In genomic region chr10:54103671-54104070, GRCm38 (mm10) we compare ENCODE assay signal across 19 mouse cellular contexts. TPM values are rescaled to one million over a fixed set of nuclear protein-coding genes. Genes with fewer than 3 reads are reported as not detected.
DNase-seq lines count a peak whose midpoint lies in the region; ATAC-seq and TF ChIP-seq lines count a peak whose summit lies in the region.
"Had no signal": no experiment of that assay in that cellular context is flagged by ENCODE, and none has a peak within 500 bp of the region (broad histone marks: within the 10 kb centered on the region; RNA-seq: fewer than 3 reads in every experiment).

No protein-coding gene starts in this region.

- H3K4me1 ChIP-seq in kidney, embryonic 16.5 days (ENCODE audit: insufficient read depth, low read length), result no peaks in the 10 kb centered on the region
- no peaks in the 10 kb centered on the region for H3K4me1 ChIP-seq in kidney, embryonic 15.5 days
- no peaks in the 10 kb centered on the region for H3K4me1 ChIP-seq in liver, postnatal 0 days (ENCODE audit: insufficient read depth)
- H3K4me1 ChIP-seq: hindbrain, embryonic 12.5 days; liver, embryonic 13.5 days; neural tube, embryonic 12.5 days had no signal

- WGBS in kidney, embryonic 16.5 days, result 74% methylated on average over 4 of the region's 4 CpGs
- 75% methylated on average over 4 of the region's 4 CpGs for WGBS in kidney, embryonic 15.5 days
- 69% methylated on average over 4 of the region's 4 CpGs for WGBS in liver, postnatal 0 days (ENCODE audit: insufficient replicate concordance)

- H3K4me3 ChIP-seq in kidney, embryonic 16.5 days (ENCODE audit: low read length), result no peak overlapping the region
- H3K4me3 ChIP-seq in kidney, embryonic 15.5 days (replicated peaks), result no peak overlapping the region
- H3K4me3 ChIP-seq in liver, postnatal 0 days (ENCODE audit: low read depth, low read length), result no peak overlapping the region
- H3K4me3 ChIP-seq: embryonic facial prominence, embryonic 13.5 days; heart, embryonic 12.5 days; hindbrain, embryonic 12.5 days; liver, embryonic 13.5 days; neural tube, embryonic 12.5 days had no signal

- H3K9me3 ChIP-seq in kidney, embryonic 16.5 days (ENCODE audit: low read length), result no peaks in the 10 kb centered on the region
- H3K9me3 ChIP-seq in kidney, embryonic 15.5 days (replicated peaks), result no peaks in the 10 kb centered on the region
- H3K9me3 ChIP-seq in liver, postnatal 0 days (ENCODE audit: low read length), result no peaks in the 10 kb centered on the region
- H3K9me3 ChIP-seq: embryonic facial prominence, embryonic 13.5 days; heart, embryonic 12.5 days; hindbrain, embryonic 12.5 days; liver, embryonic 13.5 days; neural tube, embryonic 12.5 days had no signal

- no peak overlapping the region for H3K9ac ChIP-seq in kidney, embryonic 16.5 days (replicated peaks; ENCODE audit: low read length)
- no peak overlapping the region for H3K9ac ChIP-seq in kidney, embryonic 15.5 days
- H3K9ac ChIP-seq in liver, postnatal 0 days (replicated peaks), result no peak overlapping the region
- H3K9ac ChIP-seq: embryonic facial prominence, embryonic 13.5 days; forebrain, postnatal 0 days; heart, embryonic 12.5 days; hindbrain, embryonic 12.5 days; liver, embryonic 13.5 days; neural tube, embryonic 12.5 days had no signal

- ATAC-seq in kidney, embryonic 16.5 days (ENCODE audit: low FRiP score, low TSS enrichment), result peak; percentile 51; the same call in 1 of the 2 replicates
- ATAC-seq in kidney, embryonic 15.5 days (replicated peaks; ENCODE audit: low FRiP score), result no peak
- no peak for ATAC-seq in liver, postnatal 0 days
- ATAC-seq: forebrain, postnatal 0 days had no signal

- no peak for TF ChIP-seq EP300 in liver, postnatal 0 days (IDR thresholded peaks at IDR 0.05; ENCODE audit: low read depth)

- H3K4me2 ChIP-seq in kidney, embryonic 16.5 days (replicated peaks; ENCODE audit: low read depth, low read length), result no peak overlapping the region
- H3K4me2 ChIP-seq in kidney, embryonic 15.5 days, result no peak overlapping the region
- H3K4me2 ChIP-seq in liver, postnatal 0 days (ENCODE audit: low read depth, low read length), result no peak overlapping the region
- H3K4me2 ChIP-seq: embryonic facial prominence, embryonic 13.5 days; heart, embryonic 12.5 days; hindbrain, embryonic 12.5 days; liver, embryonic 13.5 days; neural tube, embryonic 12.5 days had no signal

- no peak overlapping the region for H3K27ac ChIP-seq in kidney, embryonic 16.5 days (ENCODE audit: low read length)
- no peak overlapping the region for H3K27ac ChIP-seq in kidney, embryonic 15.5 days
- H3K27ac ChIP-seq in liver, postnatal 0 days (ENCODE audit: low read depth), result no peak overlapping the region
- H3K27ac ChIP-seq: embryonic facial prominence, embryonic 13.5 days; hindbrain, embryonic 12.5 days; liver, embryonic 13.5 days; neural tube, embryonic 12.5 days had no signal

- no peaks in the 10 kb centered on the region for H3K27me3 ChIP-seq in kidney, embryonic 16.5 days (ENCODE audit: insufficient read depth, low read length)
- H3K27me3 ChIP-seq in kidney, embryonic 15.5 days, result no peaks in the 10 kb centered on the region
- no peaks in the 10 kb centered on the region for H3K27me3 ChIP-seq in liver, postnatal 0 days (ENCODE audit: insufficient read depth, low read length)
- H3K27me3 ChIP-seq: embryonic facial prominence, embryonic 13.5 days; heart, embryonic 12.5 days; hindbrain, embryonic 12.5 days; liver, embryonic 13.5 days; neural tube, embryonic 12.5 days had no signal

- no peaks in the 10 kb centered on the region for H3K36me3 ChIP-seq in kidney, embryonic 16.5 days (ENCODE audit: insufficient read depth, low read length)
- H3K36me3 ChIP-seq in kidney, embryonic 15.5 days, result no peaks in the 10 kb centered on the region
- no peaks in the 10 kb centered on the region for H3K36me3 ChIP-seq in liver, postnatal 0 days (replicated peaks; ENCODE audit: insufficient read depth, low read length)
- H3K36me3 ChIP-seq: embryonic facial prominence, embryonic 13.5 days; heart, embryonic 12.5 days; hindbrain, embryonic 12.5 days; liver, embryonic 13.5 days; neural tube, embryonic 12.5 days had no signal

- peak; percentile 18 for DNase-seq in liver, postnatal 0 days
- DNase-seq in liver, result no peak
- peak; percentile 37 for DNase-seq in urinary bladder, postnatal 14 days (ENCODE audit: low spot score)
- DNase-seq in urinary bladder, adult 2 months (ENCODE audit: low spot score), result no peak
- DNase-seq in frontal cortex, adult 2 months (ENCODE audit: extremely low spot score in 1 of 2, low spot score in 1 of 2), result no peak
- DNase-seq: cerebellum, adult 2 months; forebrain, postnatal 0 days; heart, adult 11 months; heart, postnatal 14 days; liver, embryonic 13.5 days; lung, postnatal 10 days; right cerebral cortex, postnatal 4 days; thymus, postnatal 25 days had no signal

- no peak for TF ChIP-seq CTCF in liver, postnatal 0 days (IDR thresholded peaks at IDR 0.05; ENCODE audit: low read depth)

RNA-seq across cellular contexts. Expression of gene Man1a, which starts 27.3 kb away (rescaled TPM):
- polyA plus RNA-seq in kidney, embryonic 16.5 days (2015; fragmentation: Nextera tagmentation; extraction: Ambion mirVana), result 6.5 and 8.4 TPM in 2 replicates
- 8.4 and 8.5 TPM in 2 replicates for polyA plus RNA-seq in kidney, embryonic 15.5 days (2015; fragmentation: Nextera tagmentation; extraction: Ambion mirVana)
- polyA plus RNA-seq in liver, postnatal 0 days (2015; fragmentation: Nextera tagmentation; extraction: Ambion mirVana), result 13.2 and 15.2 TPM in 2 replicates
- polyA plus RNA-seq in urinary bladder, adult 2 months (2012; rRNA removed), result 48.9 and 50.9 TPM in 2 replicates
- polyA plus RNA-seq in frontal cortex, adult 2 months (2012; rRNA removed), result 18.4 and 22.1 TPM in 2 replicates

Comparison
In these comparisons a context has a peak if more than half of its experiments do, and no peak if none do; other contexts are left out.
1. DNase-seq: peak in liver, postnatal 0 days (single experiment) and urinary bladder, postnatal 14 days (single experiment); none in liver (single experiment), urinary bladder, adult 2 months (single experiment) and frontal cortex, adult 2 months (0 of 2).